19 mouse cellular contexts compared by ENCODE assay signal in genomic region chr3:127985165-127985564, GRCm38 (mm10).
A peak's percentile ranks its signal among the peaks of the same experiment; 100 is the strongest.
DNase-seq lines count a peak whose midpoint lies in the region; ATAC-seq and TF ChIP-seq lines count a peak whose summit lies in the region.
"Had no signal": no experiment of that assay in that cellular context is flagged by ENCODE, and none has a peak within 500 bp of the region (broad histone marks: within the 10 kb centered on the region; RNA-seq: fewer than 3 reads in every experiment).

No protein-coding gene starts in this region.

- H3K4me1 ChIP-seq in intestine, embryonic 16.5 days (ENCODE audit: control insufficient read depth, insufficient read depth, low read length), result no peaks in the 10 kb centered on the region
- H3K4me1 ChIP-seq in intestine, embryonic 15.5 days (replicated peaks), result no peaks in the 10 kb centered on the region
- 0 out of 2 replicates have a peak, but pooled peaks cover 4% of the 10 kb centered on the region for H3K4me1 ChIP-seq in intestine, postnatal 0 days (replicated peaks; ENCODE audit: control insufficient read depth, insufficient read depth, low read length)

- peak; percentile 53; the same call in 1 of the 2 replicates for ATAC-seq in intestine, embryonic 16.5 days
- ATAC-seq in intestine, embryonic 15.5 days, result no peak
- peak; percentile 72 for ATAC-seq in intestine, postnatal 0 days
- ATAC-seq: activated CD4-positive, CD25-positive, alpha-beta regulatory T cell, adult 4 months; CD4-positive, CD25-positive, alpha-beta regulatory T cell, adult 4 months; Patski had no signal

- H3K27ac ChIP-seq in intestine, embryonic 16.5 days (ENCODE audit: low read length), result no peak overlapping the region
- H3K27ac ChIP-seq in intestine, embryonic 15.5 days, result no peak overlapping the region
- no peak overlapping the region for H3K27ac ChIP-seq in intestine, postnatal 0 days (ENCODE audit: low read depth, low read length)

- no peak overlapping the region for H3K4me2 ChIP-seq in intestine, embryonic 16.5 days (ENCODE audit: low read depth, low read length)
- H3K4me2 ChIP-seq in intestine, embryonic 15.5 days (replicated peaks), result no peak overlapping the region
- H3K4me2 ChIP-seq in intestine, postnatal 0 days (replicated peaks; ENCODE audit: low read depth), result no peak overlapping the region

- no peaks in the 10 kb centered on the region for H3K27me3 ChIP-seq in intestine, embryonic 16.5 days (replicated peaks; ENCODE audit: control insufficient read depth, insufficient read depth, low read length)
- H3K27me3 ChIP-seq in intestine, embryonic 15.5 days (replicated peaks), result no peaks in the 10 kb centered on the region
- H3K27me3 ChIP-seq in intestine, postnatal 0 days (replicated peaks; ENCODE audit: control insufficient read depth, insufficient read depth, low read length), result no peaks in the 10 kb centered on the region
- H3K27me3 ChIP-seq: CH12.LX, Patski had no signal

- H3K9me3 ChIP-seq in intestine, embryonic 16.5 days (ENCODE audit: control insufficient read depth, low read length), result no peaks in the 10 kb centered on the region
- H3K9me3 ChIP-seq in intestine, embryonic 15.5 days, result no peaks in the 10 kb centered on the region
- H3K9me3 ChIP-seq in intestine, postnatal 0 days (ENCODE audit: control insufficient read depth), result no peaks in the 10 kb centered on the region
- H3K9me3 ChIP-seq: G1E had no signal

- H3K4me3 ChIP-seq in intestine, embryonic 16.5 days (ENCODE audit: low read length), result no peak overlapping the region
- H3K4me3 ChIP-seq in intestine, embryonic 15.5 days (replicated peaks), result no peak overlapping the region
- H3K4me3 ChIP-seq in intestine, postnatal 0 days (ENCODE audit: low read depth, low read length), result no peak overlapping the region

- H3K9ac ChIP-seq in intestine, embryonic 16.5 days (ENCODE audit: low read depth, low read length), result no peak overlapping the region
- H3K9ac ChIP-seq in intestine, embryonic 15.5 days, result no peak overlapping the region
- H3K9ac ChIP-seq in intestine, postnatal 0 days (ENCODE audit: low read depth, low read length), result no peak overlapping the region

- DNase-seq in layer of hippocampus, postnatal 36 days, result no peak
- DNase-seq: adrenal gland, adult 2 months; adrenal gland, adult 8-10 months; adrenal gland, postnatal 10 days; adrenal gland, postnatal 14 days; adrenal gland, postnatal 25 days; adrenal gland, postnatal 36 days; B cell, adult 2 months; cerebellum, adult 11 months; cerebellum, adult 11-12 months; cerebellum, adult 18-20 months had no signal

- WGBS in intestine, embryonic 16.5 days, result 81% methylated on average over 3 of the region's 3 CpGs
- WGBS in intestine, embryonic 15.5 days, result 83% methylated on average over 3 of the region's 3 CpGs
- 62% methylated on average over 3 of the region's 3 CpGs for WGBS in intestine, postnatal 0 days

- no peak for TF ChIP-seq CTCF in intestine, postnatal 0 days (IDR thresholded peaks at IDR 0.05; ENCODE audit: low read depth)

- no peaks in the 10 kb centered on the region for H3K36me3 ChIP-seq in intestine, embryonic 16.5 days (ENCODE audit: control insufficient read depth, insufficient read depth, low read length)
- H3K36me3 ChIP-seq in intestine, embryonic 15.5 days, result no peaks in the 10 kb centered on the region
- H3K36me3 ChIP-seq in intestine, postnatal 0 days (ENCODE audit: control insufficient read depth, insufficient read depth), result no peaks in the 10 kb centered on the region
- H3K36me3 ChIP-seq: G1E had no signal
